Mouse (Mus musculus): ENCODE measurements around the gene Tyrp1.

Tyrp1 gene

GRCm38 (mm10) chr4:80834050-80834449 lies at the start of gene Tyrp1:
Gene Tyrp1 (plus strand): TSS chr4:80834123.
- no peak for DNase-seq (ENCODE audit: low spot score in 2 of 2)

GRCm38 (mm10) chr4:80788339-80788738 lies 45.6 kb upstream of the Tyrp1 start:
- DNase-seq (ENCODE audit: low spot score in 2 of 2) = no peak

DNA sequence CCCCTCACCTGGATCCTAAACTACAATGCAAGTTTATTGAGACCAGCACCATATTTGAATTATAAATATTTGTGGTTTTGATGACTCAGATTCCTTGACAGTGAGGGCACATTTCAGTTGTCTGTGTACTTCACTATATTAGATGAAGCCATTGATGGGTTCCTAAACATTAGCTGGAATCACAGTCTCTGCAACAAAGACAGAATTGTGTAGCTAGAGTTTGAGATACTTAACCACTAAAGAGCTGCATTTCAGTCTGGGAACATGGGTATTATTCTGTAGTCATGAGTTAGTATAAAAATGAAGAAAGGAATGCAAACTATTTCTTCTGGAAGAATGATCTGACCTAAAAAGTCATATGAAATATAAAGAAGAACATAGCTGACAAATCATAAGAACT lies 14.4 kb upstream of the Tyrp1 start:
- no peak for DNase-seq (ENCODE audit: low spot score in 2 of 2)

DNA sequence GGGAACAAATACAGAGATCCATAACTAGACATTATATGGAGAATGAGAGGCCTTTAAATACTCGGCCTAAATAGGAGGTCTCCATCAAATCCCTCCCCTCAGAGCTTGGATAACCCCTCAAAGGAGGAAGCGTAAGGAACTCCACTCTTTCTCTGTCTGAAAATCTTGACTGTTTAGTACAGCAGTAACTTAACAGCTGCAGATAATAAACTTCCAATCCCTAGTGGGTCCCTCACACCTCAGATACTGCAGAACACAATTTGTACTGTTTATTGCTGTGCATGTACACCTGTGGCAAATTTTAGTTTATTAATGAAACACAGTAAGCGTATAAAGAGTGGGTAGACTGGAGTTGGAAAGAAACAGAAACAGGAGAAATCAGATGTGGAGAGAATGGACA lies 12.0 kb upstream of the Tyrp1 start:
- DNase-seq (ENCODE audit: low spot score in 2 of 2) = no peak

DNA sequence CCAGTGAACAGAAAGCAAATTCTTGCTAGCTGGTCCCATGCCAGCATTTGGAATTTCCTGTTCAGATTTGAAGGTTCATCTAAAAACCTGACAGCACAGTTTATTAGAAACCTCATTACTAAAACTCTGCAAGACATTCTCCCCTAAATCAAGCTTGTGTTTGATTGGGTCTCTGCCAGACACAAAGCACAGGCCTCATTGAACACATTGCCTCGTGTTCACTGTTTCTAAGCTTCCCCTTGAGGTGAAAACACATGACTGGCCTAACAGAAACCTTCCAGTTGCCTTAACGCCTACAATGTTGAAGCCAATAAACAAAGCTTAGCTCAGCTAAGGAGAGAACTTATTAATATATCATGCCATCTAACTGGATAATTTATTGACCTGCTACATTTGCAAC lies 5.7 kb upstream of the Tyrp1 start:
- no peak for DNase-seq (ENCODE audit: low spot score in 2 of 2)

- DNase-seq (ENCODE audit: low spot score in 2 of 2) = no peak
These were observed 5.4 kb downstream of the Tyrp1 start for GRCm38 (mm10) chr4:80839317-80839716.

DNA sequence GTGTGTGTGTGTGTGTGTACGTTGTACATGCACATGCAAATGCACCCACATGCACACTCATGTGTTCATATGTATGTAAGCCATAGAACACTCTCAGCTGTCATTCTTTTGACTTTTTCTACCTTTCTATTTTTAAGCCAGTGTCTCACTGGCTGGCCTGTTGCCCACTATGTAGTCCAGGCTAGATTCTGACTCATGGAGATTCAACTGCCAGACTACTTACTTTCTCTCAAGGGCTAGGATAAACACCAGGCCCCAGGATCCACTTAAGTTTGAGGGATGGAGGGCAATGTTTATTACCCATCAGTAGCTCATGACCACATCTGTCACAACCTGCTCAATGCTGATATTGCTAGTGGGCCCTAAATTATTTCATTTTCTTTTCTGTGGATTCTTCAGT lies 8.1 kb downstream of the Tyrp1 start:
- no peak for DNase-seq (ENCODE audit: low spot score in 2 of 2)

DNA sequence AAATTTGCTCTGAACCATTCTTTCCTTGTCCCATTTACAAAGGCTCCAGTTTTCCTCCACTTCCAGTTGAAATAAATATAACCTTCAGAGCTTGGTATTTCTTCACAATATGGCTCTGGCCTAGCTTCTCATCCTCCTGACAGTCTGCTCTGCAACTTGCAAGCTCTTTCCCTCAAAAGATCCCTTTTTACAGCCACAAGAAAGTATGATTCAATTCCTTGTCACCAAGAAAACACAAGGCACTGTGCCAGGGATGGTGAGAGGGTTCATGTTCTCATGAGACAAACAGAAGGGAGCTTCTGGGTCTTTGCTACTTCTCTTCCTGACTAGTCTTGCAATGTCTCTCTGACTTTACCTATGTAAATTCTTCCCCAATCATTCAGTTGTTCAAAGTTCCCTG lies 9.8 kb downstream of the Tyrp1 start:
- DNase-seq (ENCODE audit: low spot score in 2 of 2) = peak in 1 of 2 experiments; percentile 20

GRCm38 (mm10) chr4:80846052-80846451 lies 12.1 kb downstream of the Tyrp1 start:
- no peak for DNase-seq (ENCODE audit: low spot score in 2 of 2)

GRCm38 (mm10) chr4:80852590-80853425 lies 18.9 kb downstream of the Tyrp1 start:
- no peak for DNase-seq (ENCODE audit: low spot score in 2 of 2)

GRCm38 (mm10) chr4:80855495-80855894 lies 21.6 kb downstream of the Tyrp1 start:
- DNase-seq (ENCODE audit: low spot score in 2 of 2) = peak in 1 of 2 experiments; percentile 21

DNA sequence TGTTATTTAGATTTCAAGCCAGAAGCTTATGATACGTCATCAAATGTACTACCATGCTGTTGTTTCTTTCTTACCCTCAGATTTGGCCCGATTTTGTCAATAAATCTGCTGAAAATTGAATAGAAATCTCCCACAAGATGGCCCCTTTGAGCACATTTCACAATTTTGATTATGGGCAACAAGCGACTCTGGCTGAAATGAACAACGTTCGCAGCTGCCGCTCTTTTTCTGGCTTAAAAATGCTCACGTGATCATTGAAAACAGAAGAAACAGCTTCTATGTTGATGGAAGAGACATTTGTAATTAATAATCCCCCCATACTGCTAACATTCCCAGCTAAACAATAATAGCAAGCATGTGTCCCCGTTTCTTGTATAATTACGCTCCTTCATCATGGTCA lies 29.0 kb downstream of the Tyrp1 start:
- no peak for DNase-seq (ENCODE audit: low spot score in 2 of 2)

DNA sequence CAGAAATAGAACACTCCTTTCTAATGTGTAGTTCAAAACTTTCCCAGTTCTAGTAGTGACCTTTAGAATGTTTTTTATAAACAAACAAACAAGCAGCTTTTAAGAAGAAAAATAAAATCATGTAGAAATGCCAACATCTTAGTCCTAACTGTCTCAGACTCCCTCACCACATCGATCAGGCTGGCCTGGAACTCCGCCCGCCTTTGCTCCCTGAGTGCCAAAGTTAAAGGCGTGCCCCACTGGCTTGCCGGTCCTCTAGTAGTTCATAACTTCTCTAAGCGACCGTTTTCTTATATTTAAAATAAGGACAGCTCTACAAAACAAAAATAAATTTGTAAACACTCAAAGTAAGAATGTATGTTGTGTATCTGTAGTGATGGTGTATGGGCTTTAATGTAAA lies 30.0 kb downstream of the Tyrp1 start:
- no peak for DNase-seq (ENCODE audit: low spot score in 2 of 2)

- DNase-seq (ENCODE audit: low spot score in 2 of 2) = peak; percentile 33 to 82
These were observed 30.6 kb downstream of the Tyrp1 start for GRCm38 (mm10) chr4:80864511-80864922.

GRCm38 (mm10) chr4:80866065-80866464 lies 32.1 kb downstream of the Tyrp1 start:
- DNase-seq (ENCODE audit: low spot score in 2 of 2) = peak in 1 of 2 experiments; percentile 17

DNA sequence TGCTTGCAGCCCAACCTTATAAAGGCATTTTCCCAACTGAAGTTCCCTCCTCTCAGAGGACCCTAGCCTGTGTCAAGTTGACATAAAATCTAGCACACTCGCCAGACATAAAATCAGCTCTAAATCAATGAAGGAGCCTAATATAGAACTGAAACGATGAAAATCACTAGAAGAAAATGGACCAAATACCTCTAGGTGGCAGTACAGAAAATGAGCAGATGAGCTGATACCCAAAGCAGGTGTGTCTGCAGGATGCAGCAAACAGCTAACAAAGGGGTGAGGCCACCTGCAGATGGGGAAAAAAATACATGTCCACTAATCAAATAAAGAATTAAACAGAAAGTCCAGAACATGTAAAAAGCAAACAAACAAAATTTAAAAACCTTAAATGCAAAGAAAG lies 35.7 kb downstream of the Tyrp1 start:
- DNase-seq (ENCODE audit: low spot score in 2 of 2) = no peak

DNA sequence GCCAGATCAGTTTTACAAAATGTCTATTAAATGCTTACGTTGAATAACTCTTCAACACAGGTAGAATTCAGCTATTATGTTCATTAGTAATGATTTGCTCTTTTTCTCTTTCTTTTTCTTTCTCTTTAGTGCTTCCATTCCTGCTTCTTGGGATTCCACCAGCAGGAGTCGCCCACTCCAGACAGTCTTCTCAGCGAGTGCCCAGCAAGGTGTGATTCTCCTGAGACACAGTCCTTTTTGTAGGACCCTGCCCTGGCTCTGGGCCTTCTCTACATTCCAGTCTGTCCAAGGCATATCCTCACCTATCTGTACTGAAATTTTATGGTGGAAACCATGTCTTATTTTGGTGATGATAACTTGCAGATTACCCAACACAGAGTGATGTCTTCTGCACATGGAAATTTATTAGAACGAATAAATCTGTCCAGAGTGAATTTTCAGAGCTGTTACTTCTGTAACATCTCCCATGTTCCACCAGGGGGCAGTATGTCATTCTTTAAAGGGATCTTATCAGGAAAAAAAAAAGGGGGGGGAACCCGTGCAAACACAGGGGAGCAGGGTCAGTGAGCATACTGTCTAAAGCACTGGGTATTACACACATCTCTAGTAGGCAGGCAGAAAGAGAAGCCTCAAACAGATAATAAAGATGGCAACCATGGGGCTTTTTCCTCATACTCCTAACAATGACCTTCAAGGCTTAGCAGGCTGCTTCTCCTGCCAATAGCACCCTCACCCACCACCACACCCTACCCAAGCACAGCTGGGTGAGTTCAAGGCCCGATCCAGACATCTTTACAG lies 39.1 kb downstream of the Tyrp1 start:
- DNase-seq (ENCODE audit: low spot score in 2 of 2) = peak in 1 of 2 experiments; percentile 6

DNA sequence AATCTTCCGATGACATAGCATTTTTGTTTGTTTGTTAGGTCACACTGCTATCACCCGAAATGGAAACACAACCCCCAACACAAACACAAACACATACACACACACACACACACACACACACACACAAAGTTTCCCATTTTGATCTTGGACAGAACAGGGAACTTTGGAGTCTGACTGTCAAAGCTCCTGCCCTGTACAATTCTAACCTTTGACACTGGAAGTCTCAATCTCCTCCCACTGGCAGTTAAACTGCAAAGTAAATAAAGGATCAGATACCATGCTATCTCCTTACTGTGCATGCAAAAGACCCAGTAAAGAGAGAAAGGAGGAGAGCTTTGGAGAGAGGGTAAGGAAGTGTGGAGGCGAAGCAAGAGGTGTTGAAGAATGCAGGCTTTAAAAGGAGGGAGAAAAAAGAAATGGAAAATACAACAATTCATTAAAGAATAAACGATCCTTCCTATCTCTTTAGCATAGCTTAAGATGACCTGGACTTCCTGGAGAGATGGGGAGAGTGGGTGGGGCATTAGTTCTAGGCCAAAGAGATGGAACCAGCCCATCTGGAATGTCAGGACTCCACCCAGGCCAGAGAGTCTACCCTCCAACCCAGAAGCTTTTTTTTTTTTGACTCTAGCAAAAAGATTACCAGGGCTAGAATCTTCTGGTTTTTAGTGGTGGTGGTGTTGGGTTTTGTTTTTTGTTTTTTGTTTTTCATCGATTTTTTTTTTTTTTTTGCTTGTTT lies 40.4 kb downstream of the Tyrp1 start:
- no peak for DNase-seq (ENCODE audit: low spot score in 2 of 2)

GRCm38 (mm10) chr4:80875055-80875454 lies 41.1 kb downstream of the Tyrp1 start:
- no peak for DNase-seq (ENCODE audit: low spot score in 2 of 2)

GRCm38 (mm10) chr4:80881996-80882599 lies 48.2 kb downstream of the Tyrp1 start:
- no peak for DNase-seq (ENCODE audit: low spot score in 2 of 2)

DNA sequence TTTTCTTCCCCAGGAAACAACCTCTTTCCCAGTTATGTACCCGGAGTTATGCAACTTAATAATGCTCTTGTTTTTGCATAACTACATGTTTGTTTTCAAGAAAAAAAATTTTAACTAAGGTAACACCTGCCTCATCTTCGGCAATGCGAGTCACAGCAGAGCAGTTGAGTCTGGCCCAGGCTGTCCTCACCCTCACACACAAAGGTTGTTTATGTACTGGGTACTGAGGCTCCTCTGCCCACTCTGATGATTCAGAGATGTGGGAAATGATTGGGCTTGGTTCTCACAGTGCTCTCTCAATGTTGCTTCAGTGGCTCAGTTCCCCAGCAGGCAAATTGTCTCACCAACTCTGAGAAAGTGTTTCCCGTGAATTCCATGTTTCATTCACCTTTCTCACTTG lies 52.7 kb downstream of the Tyrp1 start:
- no peak for DNase-seq (ENCODE audit: low spot score in 2 of 2)

- DNase-seq (ENCODE audit: low spot score in 2 of 2) = no peak
These were observed 57.1 kb downstream of the Tyrp1 start for GRCm38 (mm10) chr4:80891004-80891403.

All from left cerebral cortex, adult 9 months (tissue).